Mouse (Mus musculus) hindbrain, embryonic 13.5 days (tissue): ENCODE measurements at regions not wholly inside any gene's neighbourhood (a gene's known extent, or its start where the extent isn't known, plus 50 kb on each side); places are given as distances from the start of the nearest gene placed in this dataset.

Experiments
- ATAC-seq: fragments of 200-750 bp; cut with Nextera tagmentation; 2 replicates; pipeline ENCODE4 v1.8.0; 2017; ENCODE audit warnings: moderate TSS enrichment; ENCODE audit not compliant: low FRiP score
- H3K27ac ChIP-seq: fragments of 300-500 bp; sonication (generic); 2 replicates; pipeline ENCODE4 v1.5.1; 2015; ENCODE audit warnings: inconsistent platforms, mild to moderate bottlenecking, moderate library complexity
- H3K27me3 ChIP-seq: fragments of 300-500 bp; sonication (generic); 2 replicates; pipeline ENCODE4 v1.6.1; 2015; ENCODE audit warnings: mild to moderate bottlenecking, inconsistent platforms
- H3K36me3 ChIP-seq: fragments of 300-500 bp; sonication (generic); 2 replicates; pipeline ENCODE4 v1.6.1; 2015; ENCODE audit warnings: mild to moderate bottlenecking, inconsistent platforms
- H3K4me1 ChIP-seq: fragments of 300-500 bp; sonication (generic); replicated peaks from 2 replicates; pipeline ENCODE4 v1.6.1; 2015; ENCODE audit warnings: inconsistent platforms
- H3K4me2 ChIP-seq: fragments of 300-500 bp; sonication (generic); 2 replicates; pipeline ENCODE4 v1.6.1; 2015; ENCODE audit warnings: inconsistent platforms, mild to moderate bottlenecking, moderate library complexity
- H3K4me3 ChIP-seq: fragments of 300-500 bp; sonication (generic); 2 replicates; pipeline ENCODE4 v1.5.1; 2015; ENCODE audit warnings: mild to moderate bottlenecking, inconsistent platforms
- H3K9ac ChIP-seq: fragments of 300-500 bp; sonication (generic); 2 replicates; pipeline ENCODE4 v1.6.1; 2015; ENCODE audit warnings: mild to moderate bottlenecking, inconsistent platforms
- H3K9me3 ChIP-seq: fragments of 300-500 bp; sonication (generic); 2 replicates; pipeline ENCODE4 v1.6.1; 2016; ENCODE audit warnings: inconsistent platforms
- WGBS: fragments of 180-500 bp; shearing (Covaris S2); methylation state at CpG from one replicate; pipeline ENCODE4 v1.1.7; 2015; 5-methylcytosine and 5-hydroxymethylcytosine counted together

GRCm38 (mm10) chr13:83045516-83045915 is 458.3 kb upstream of the Mef2c start:
- H3K27me3 ChIP-seq, result no peaks in the 10 kb centered on the region
- H3K4me3 ChIP-seq, result no peak overlapping the region
- H3K4me2 ChIP-seq, result no peak overlapping the region
- H3K4me1 ChIP-seq, result no peaks in the 10 kb centered on the region
- no peak overlapping the region for H3K27ac ChIP-seq
- H3K36me3 ChIP-seq, result no peaks in the 10 kb centered on the region
- no peak overlapping the region for H3K9ac ChIP-seq
- WGBS, result 97% methylated on average over 6 of the region's 6 CpGs
- H3K9me3 ChIP-seq, result no peaks in the 10 kb centered on the region
- ATAC-seq, result no peak

- Histone ChIP-seq H3K9ac (no peak overlapping the region), H3K9me3 (no peaks in the 10 kb centered on the region), H3K27me3 (no peaks in the 10 kb centered on the region), H3K27ac (no peak overlapping the region), H3K36me3 (no peaks in the 10 kb centered on the region), H3K4me1 (no peaks in the 10 kb centered on the region), H3K4me3 (no peak overlapping the region), H3K4me2 (no peak overlapping the region)
- WGBS, result 73% methylated on average over 2 of the region's 2 CpGs
- no peak for ATAC-seq
These were observed 457.9 kb upstream of the Mef2c start for GRCm38 (mm10) chr13:83045970-83046369.

GRCm38 (mm10) chr13:83046571-83047123 is 457.2 kb upstream of the Mef2c start:
- H3K4me2 ChIP-seq, result no peak overlapping the region
- no peak overlapping the region for H3K27ac ChIP-seq
- no peaks in the 10 kb centered on the region for H3K36me3 ChIP-seq
- no peak for ATAC-seq
- H3K9me3 ChIP-seq, result no peaks in the 10 kb centered on the region
- 69% methylated on average over 4 of the region's 4 CpGs for WGBS
- H3K27me3 ChIP-seq, result no peaks in the 10 kb centered on the region
- no peaks in the 10 kb centered on the region for H3K4me1 ChIP-seq
- no peak overlapping the region for H3K9ac ChIP-seq
- no peak overlapping the region for H3K4me3 ChIP-seq

GRCm38 (mm10) chr13:83055865-83056264 is 448.0 kb upstream of the Mef2c start:
- no peaks in the 10 kb centered on the region for H3K4me1 ChIP-seq
- no peak overlapping the region for H3K4me2 ChIP-seq
- H3K27me3 ChIP-seq, result no peaks in the 10 kb centered on the region
- no peak overlapping the region for H3K9ac ChIP-seq
- H3K9me3 ChIP-seq, result no peaks in the 10 kb centered on the region
- no peaks in the 10 kb centered on the region for H3K36me3 ChIP-seq
- ATAC-seq, result no peak
- H3K4me3 ChIP-seq, result no peak overlapping the region
- WGBS, result 77% methylated on average over 2 of the region's 2 CpGs
- H3K27ac ChIP-seq, result no peak overlapping the region

- Histone ChIP-seq H3K9ac (no peak overlapping the region), H3K27ac (no peak overlapping the region), H3K9me3 (no peaks in the 10 kb centered on the region), H3K36me3 (no peaks in the 10 kb centered on the region), H3K4me1 (no peaks in the 10 kb centered on the region), H3K27me3 (no peaks in the 10 kb centered on the region), H3K4me2 (no peak overlapping the region), H3K4me3 (no peak overlapping the region)
- WGBS, result 94% methylated on average over 2 of the region's 2 CpGs
- ATAC-seq, result no peak
These were observed 447.4 kb upstream of the Mef2c start for GRCm38 (mm10) chr13:83056415-83056814.

DNA sequence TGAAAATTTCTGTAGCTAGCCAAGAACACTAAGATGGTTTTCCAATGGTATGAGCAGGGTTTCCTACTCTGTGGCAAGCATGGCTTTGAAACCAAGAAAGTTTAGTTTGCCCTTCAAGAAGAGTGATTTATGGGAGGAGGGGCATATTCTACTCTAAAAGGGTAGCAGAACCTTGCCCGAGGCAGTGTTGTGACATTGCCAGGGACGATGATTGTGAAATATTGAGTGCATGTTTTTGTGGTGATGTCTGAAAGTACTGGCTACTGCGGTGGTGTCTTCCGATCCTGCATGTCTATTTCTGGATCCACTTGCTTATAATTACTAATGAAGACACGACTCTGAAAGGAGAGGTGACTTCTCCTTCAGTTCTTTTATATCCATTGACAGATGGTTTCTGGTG is 439.1 kb upstream of the Mef2c start:
- no peak for ATAC-seq
- no peaks in the 10 kb centered on the region for H3K9me3 ChIP-seq
- 82% methylated on average over 5 of the region's 5 CpGs for WGBS

DNA sequence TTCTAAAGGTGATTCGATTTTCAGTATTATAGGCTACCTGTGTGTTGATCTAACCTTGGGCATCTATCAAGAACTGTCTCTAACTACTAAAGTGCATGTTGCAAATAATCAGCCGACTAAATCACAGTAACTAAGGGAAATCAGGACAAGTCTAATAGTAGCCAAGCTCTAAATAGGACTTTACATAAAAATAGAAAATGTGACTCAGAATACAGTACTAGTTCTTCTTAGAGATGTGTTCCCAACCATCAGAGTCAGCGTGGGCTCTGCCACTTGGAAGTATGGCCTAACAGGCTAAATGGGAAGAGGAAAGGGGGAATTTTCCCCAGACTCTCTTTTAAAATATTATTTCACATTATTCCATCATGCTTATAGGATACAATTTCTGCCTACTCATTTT is 438.6 kb upstream of the Mef2c start:
- Histone ChIP-seq H3K9me3 (no peaks in the 10 kb centered on the region), H3K27ac (no peak overlapping the region), H3K9ac (no peak overlapping the region), H3K27me3 (no peaks in the 10 kb centered on the region), H3K36me3 (no peaks in the 10 kb centered on the region), H3K4me3 (no peak overlapping the region), H3K4me2 (no peak overlapping the region), H3K4me1 (no peaks in the 10 kb centered on the region)
- no peak for ATAC-seq
- WGBS, result 91% methylated on average over 3 of the region's 3 CpGs

More for the DNA sequence above, 439.1 kb upstream of the Mef2c start:
- Histone ChIP-seq H3K4me3 (no peak overlapping the region), H3K4me1 (no peaks in the 10 kb centered on the region), H3K27me3 (no peaks in the 10 kb centered on the region), H3K4me2 (no peak overlapping the region), H3K36me3 (no peaks in the 10 kb centered on the region), H3K27ac (no peak overlapping the region), H3K9ac (no peak overlapping the region)

- ATAC-seq, result no peak
These were observed 437.6 kb upstream of the Mef2c start for GRCm38 (mm10) chr13:83066115-83066753.

GRCm38 (mm10) chr13:83067496-83067895 is 436.3 kb upstream of the Mef2c start:
- Histone ChIP-seq H3K4me1 (no peaks in the 10 kb centered on the region), H3K27me3 (no peaks in the 10 kb centered on the region), H3K4me2 (no peak overlapping the region), H3K9me3 (no peaks in the 10 kb centered on the region), H3K4me3 (no peak overlapping the region), H3K36me3 (no peaks in the 10 kb centered on the region), H3K27ac (no peak overlapping the region), H3K9ac (no peak overlapping the region)
- 79% methylated on average over 2 of the region's 2 CpGs for WGBS
- ATAC-seq, result no peak

More at GRCm38 (mm10) chr13:83066115-83066753, 437.6 kb upstream of the Mef2c start:
- H3K4me3 ChIP-seq, result no peak overlapping the region
- no peaks in the 10 kb centered on the region for H3K4me1 ChIP-seq
- H3K9ac ChIP-seq, result no peak overlapping the region
- whole genome bisulfite sequencing, result 75% methylated on average over 8 of the region's 8 CpGs
- no peak overlapping the region for H3K4me2 ChIP-seq
- H3K27me3 ChIP-seq, result no peaks in the 10 kb centered on the region
- no peaks in the 10 kb centered on the region for H3K36me3 ChIP-seq
- H3K9me3 ChIP-seq, result no peaks in the 10 kb centered on the region
- H3K27ac ChIP-seq, result no peak overlapping the region

- no peak for ATAC-seq
- H3K4me1 ChIP-seq, result no peaks in the 10 kb centered on the region
- H3K9me3 ChIP-seq, result no peaks in the 10 kb centered on the region
- no peak overlapping the region for H3K9ac ChIP-seq
- H3K4me3 ChIP-seq, result no peak overlapping the region
- H3K36me3 ChIP-seq, result no peaks in the 10 kb centered on the region
- no peak overlapping the region for H3K4me2 ChIP-seq
- WGBS, result 85% methylated on average over 1 of the region's 1 CpGs
- H3K27ac ChIP-seq, result no peak overlapping the region
- no peaks in the 10 kb centered on the region for H3K27me3 ChIP-seq
These were observed 435.2 kb upstream of the Mef2c start for GRCm38 (mm10) chr13:83068588-83068987.

DNA sequence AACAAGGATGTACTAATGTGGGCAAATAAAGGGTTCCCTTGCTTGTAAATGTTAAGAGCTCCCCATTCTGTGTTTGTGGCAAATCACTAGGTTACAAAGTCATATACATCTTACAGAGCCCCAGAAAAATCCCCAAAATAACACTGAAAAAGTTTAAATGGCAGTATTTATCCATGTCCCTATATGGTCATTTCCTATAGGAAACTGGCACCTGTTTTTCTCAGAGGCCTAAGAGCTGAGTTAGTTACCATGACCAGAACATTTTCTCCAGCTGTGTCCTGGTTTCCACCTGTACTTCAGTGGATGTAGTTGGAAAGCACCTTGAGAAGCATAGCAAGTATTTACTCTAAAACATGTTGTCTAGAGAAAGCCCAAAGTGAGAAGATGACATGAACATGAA is 434.5 kb upstream of the Mef2c start:
- Histone ChIP-seq H3K36me3 (no peaks in the 10 kb centered on the region), H3K27ac (no peak overlapping the region), H3K9ac (no peak overlapping the region), H3K4me3 (no peak overlapping the region), H3K4me2 (no peak overlapping the region), H3K4me1 (no peaks in the 10 kb centered on the region), H3K9me3 (no peaks in the 10 kb centered on the region), H3K27me3 (no peaks in the 10 kb centered on the region)
- ATAC-seq, result no peak

GRCm38 (mm10) chr13:83072073-83072472 is 431.8 kb upstream of the Mef2c start:
- ATAC-seq, result no peak
- 75% methylated on average over 3 of the region's 3 CpGs for whole genome bisulfite sequencing
- Histone ChIP-seq H3K27me3 (no peaks in the 10 kb centered on the region), H3K9me3 (no peaks in the 10 kb centered on the region), H3K36me3 (no peaks in the 10 kb centered on the region), H3K4me3 (no peak overlapping the region), H3K4me1 (no peaks in the 10 kb centered on the region), H3K9ac (no peak overlapping the region), H3K4me2 (no peak overlapping the region), H3K27ac (no peak overlapping the region)

DNA sequence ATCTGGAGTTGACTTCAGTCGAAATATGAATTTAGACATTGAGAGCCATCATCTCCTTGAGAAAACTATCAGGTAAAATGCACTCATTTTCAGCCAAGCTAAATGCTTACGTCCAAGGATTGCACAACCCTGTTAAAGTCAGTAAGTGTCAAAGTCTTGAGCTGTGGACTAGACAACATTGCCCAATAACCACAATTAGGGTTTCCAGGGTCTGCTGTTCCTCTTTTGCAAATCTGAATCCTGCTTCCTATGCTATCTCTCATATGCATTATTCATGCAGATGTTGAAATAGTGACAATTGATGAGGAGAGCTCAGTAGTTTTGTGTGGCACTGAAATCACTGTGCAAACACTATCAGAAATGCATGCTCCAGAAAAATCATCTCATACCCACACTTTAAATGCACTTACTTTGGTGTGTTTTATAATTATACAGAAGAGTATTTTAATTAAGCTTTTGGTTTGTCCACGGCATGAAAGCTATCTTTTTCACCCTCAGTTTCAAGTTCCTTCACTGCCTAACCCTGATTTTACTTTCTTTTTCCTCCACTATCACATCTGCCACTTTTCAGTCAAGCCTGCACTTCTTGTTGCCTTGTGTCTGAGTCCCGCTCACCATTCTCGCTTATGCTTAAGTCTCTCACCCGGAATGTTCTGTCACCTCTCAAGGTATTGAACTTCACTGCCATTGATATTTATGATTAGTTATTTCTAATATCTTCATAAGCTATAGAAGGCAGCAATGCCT is 429.4 kb upstream of the Mef2c start:
- no peak overlapping the region for H3K9ac ChIP-seq
- no peaks in the 10 kb centered on the region for H3K4me1 ChIP-seq
- H3K9me3 ChIP-seq, result no peaks in the 10 kb centered on the region
- H3K4me2 ChIP-seq, result no peak overlapping the region
- H3K27me3 ChIP-seq, result no peaks in the 10 kb centered on the region
- H3K36me3 ChIP-seq, result no peaks in the 10 kb centered on the region
- no peak overlapping the region for H3K4me3 ChIP-seq
- ATAC-seq, result no peak
- H3K27ac ChIP-seq, result no peak overlapping the region
- 90% methylated on average over 6 of the region's 6 CpGs for WGBS
